Mouse (Mus musculus) inflammation-experienced regulatory T-cells (primary cell): ENCODE measurements around the gene Fgf22. TPM values are rescaled to one million over a fixed set of nuclear protein-coding genes. Genes with fewer than 3 reads are reported as not detected.

Source experiments
- polyA plus RNA-seq, 2 experiments: library from polyadenylated mRNA; unstranded; fragments of 100-300 nt; shearing (Covaris generic); gene quantifications; one replicate each; pipeline ENCODE4 v1.2.1; 2017

Gene Fgf22
- polyA plus RNA-seq, result under 1 TPM; 0.12 to 0.55 TPM

GRCm38 (mm10) chr10:79754856-79755516, at the start of gene Fgf22:
Gene Fgf22 (plus strand): TSS chr10:79755076.

GRCm38 (mm10) chr10:79716254-79716987, 38.5 kb upstream of the Fgf22 start, which contains the start of gene Hcn2:
Gene Hcn2 (plus strand): TSS chr10:79716634.

GRCm38 (mm10) chr10:79745898-79746773, 8.7 kb upstream of the Fgf22 start, which contains the start of gene Polrmt:
Gene Polrmt (minus strand): TSS chr10:79746581.

GRCm38 (mm10) chr10:79766508-79767325, 11.8 kb downstream of the Fgf22 start, which contains the start of gene Rnf126:
Gene Rnf126 (minus strand): TSS chr10:79766952.

GRCm38 (mm10) chr10:79777103-79777531, 22.2 kb downstream of the Fgf22 start, which contains the start of gene Fstl3:
Gene Fstl3 (plus strand): TSS chr10:79777272.

GRCm38 (mm10) chr10:79790861-79791260, 36.0 kb downstream of the Fgf22 start, which contains the start of gene Prss57:
Gene Prss57 (minus strand): TSS chr10:79790961.

GRCm38 (mm10) chr10:79793051-79793737, 38.3 kb downstream of the Fgf22 start, which contains the start of gene Palm:
Gene Palm (plus strand): TSS chr10:79793572.

Other genes with a start within 250 kb of the Fgf22 start
- 1 to 10 TPM; 5.0 to 6.5 TPM for gene Plpp2, start 221.3 kb upstream of the Fgf22 start, polyA plus RNA-seq
- gene Mier2, start 199.9 kb upstream of the Fgf22 start, polyA plus RNA-seq, result 10 to 100 TPM; 39.6 to 51.5 TPM
- under 1 TPM in 1 of 2 experiments, not detected in 1; 0.62 TPM for gene Theg, start 167.7 kb upstream of the Fgf22 start, polyA plus RNA-seq
- gene C2cd4c, start 141.1 kb upstream of the Fgf22 start, polyA plus RNA-seq, result under 1 TPM; 0.17 to 0.27 TPM
- gene Shc2, start 117.2 kb upstream of the Fgf22 start, polyA plus RNA-seq, result under 1 TPM in 1 of 2 experiments, not detected in 1; 0.30 TPM
- not detected for gene Odf3l2, start 109.3 kb upstream of the Fgf22 start, polyA plus RNA-seq
- 1 to 10 TPM in 1 of 2 experiments, not detected in 1; 1.6 TPM for gene Madcam1, start 90.5 kb upstream of the Fgf22 start, polyA plus RNA-seq
- gene Tpgs1, start 85.7 kb upstream of the Fgf22 start, polyA plus RNA-seq, result 10 to 100 TPM; 40.8 to 60.9 TPM
- gene Cdc34, start 72.9 kb upstream of the Fgf22 start, polyA plus RNA-seq, result 10 to 100 TPM; 87.7 to 88.0 TPM
- gene Gzmm, start 66.1 kb upstream of the Fgf22 start, polyA plus RNA-seq, result 1 to 10 TPM; 1.1 to 3.0 TPM
- gene Bsg, start 50.6 kb upstream of the Fgf22 start, polyA plus RNA-seq, result 100 to 1,000 TPM; 235 to 253 TPM
- under 1 TPM in 1 of 2 experiments, not detected in 1; 0.13 TPM for gene Hcn2, start 38.4 kb upstream of the Fgf22 start, polyA plus RNA-seq
- gene Polrmt, start 8.5 kb upstream of the Fgf22 start, polyA plus RNA-seq, result 10 to 100 TPM; 41.3 to 47.1 TPM
- gene Rnf126, start 11.9 kb downstream of the Fgf22 start, polyA plus RNA-seq, result 10 to 100 TPM; 47.4 to 52.3 TPM
- under 1 TPM; 0.13 to 0.51 TPM for gene Fstl3, start 22.2 kb downstream of the Fgf22 start, polyA plus RNA-seq
- not detected for gene Prss57, start 35.9 kb downstream of the Fgf22 start, polyA plus RNA-seq
- 1 to 10 TPM in 1 of 2 experiments, under 1 TPM in 1; 0.76 to 4.9 TPM for gene Palm, start 38.5 kb downstream of the Fgf22 start, polyA plus RNA-seq
- 1 to 10 TPM in 1 of 2 experiments, not detected in 1; 2.1 TPM for gene Misp, start 65.9 kb downstream of the Fgf22 start, polyA plus RNA-seq
- gene Ptbp1, start 99.4 kb downstream of the Fgf22 start, polyA plus RNA-seq, result 100 to 1,000 TPM; 239 to 286 TPM
- under 1 TPM in 1 of 2 experiments, not detected in 1; 0.34 TPM for gene Prtn3, start 119.4 kb downstream of the Fgf22 start, polyA plus RNA-seq
- gene Plppr3, start 119.6 kb downstream of the Fgf22 start, polyA plus RNA-seq, result 1 to 10 TPM; 2.7 to 4.4 TPM
- not detected for gene Elane, start 131.2 kb downstream of the Fgf22 start, polyA plus RNA-seq
- gene Cfd, start 135.8 kb downstream of the Fgf22 start, polyA plus RNA-seq, result not detected
- 10 to 100 TPM; 30.5 to 30.7 TPM for gene Med16, start 153.8 kb downstream of the Fgf22 start, polyA plus RNA-seq
- 10 to 100 TPM; 10.9 to 15.4 TPM for gene Gm26602, start 155.8 kb downstream of the Fgf22 start, polyA plus RNA-seq
- gene Kiss1r, start 161.9 kb downstream of the Fgf22 start, polyA plus RNA-seq, result under 1 TPM; 0.09 to 0.57 TPM
- 100 to 1,000 TPM; 160 to 181 TPM for gene R3hdm4, start 166.1 kb downstream of the Fgf22 start, polyA plus RNA-seq
- 1 to 10 TPM; 6.9 to 8.9 TPM for gene Arid3a, start 172.0 kb downstream of the Fgf22 start, polyA plus RNA-seq
- 10 to 100 TPM; 63.3 to 64.9 TPM for gene Wdr18, start 205.1 kb downstream of the Fgf22 start, polyA plus RNA-seq
- under 1 TPM; 0.10 to 0.83 TPM for gene Grin3b, start 215.6 kb downstream of the Fgf22 start, polyA plus RNA-seq
- 10 to 100 TPM; 22.6 to 30.0 TPM for gene Tmem259, start 229.3 kb downstream of the Fgf22 start, polyA plus RNA-seq
- gene Cnn2, start 233.5 kb downstream of the Fgf22 start, polyA plus RNA-seq, result 100 to 1,000 TPM; 843 to 967 TPM
- gene Abca7, start 241.4 kb downstream of the Fgf22 start, polyA plus RNA-seq, result 10 to 100 TPM; 49.6 to 55.9 TPM